Mouse (Mus musculus) subcutaneous adipose tissue, adult 2 months (tissue): ENCODE measurements around the gene Gtf2ird2. TPM values are rescaled to one million over a fixed set of nuclear protein-coding genes. Genes with fewer than 3 reads are reported as not detected.

ENCODE experiments used
- polyA plus RNA-seq: library from polyadenylated mRNA; depleted of rRNA; stranded (reverse); fragments of >200 nt; gene quantifications from 2 replicates; pipeline ENCODE4 v1.2.3, GENCODE M21; 2012; ENCODE audit warnings: low replicate concordance; rRNA removed

The Gtf2ird2 gene
- polyA plus RNA-seq, result 4.8 and 11.5 TPM in 2 replicates

GRCm38 (mm10) chr5:134183880-134184808 is at the start of gene Gtf2ird2:
Gene Gtf2ird2 (plus strand): TSS chr5:134184019.

GRCm38 (mm10) chr5:134176169-134176881 is 7.5 kb upstream of the Gtf2ird2 start, which contains the start of gene Rcc1l:
Gene Rcc1l (minus strand): TSS chr5:134176774.

DNA sequence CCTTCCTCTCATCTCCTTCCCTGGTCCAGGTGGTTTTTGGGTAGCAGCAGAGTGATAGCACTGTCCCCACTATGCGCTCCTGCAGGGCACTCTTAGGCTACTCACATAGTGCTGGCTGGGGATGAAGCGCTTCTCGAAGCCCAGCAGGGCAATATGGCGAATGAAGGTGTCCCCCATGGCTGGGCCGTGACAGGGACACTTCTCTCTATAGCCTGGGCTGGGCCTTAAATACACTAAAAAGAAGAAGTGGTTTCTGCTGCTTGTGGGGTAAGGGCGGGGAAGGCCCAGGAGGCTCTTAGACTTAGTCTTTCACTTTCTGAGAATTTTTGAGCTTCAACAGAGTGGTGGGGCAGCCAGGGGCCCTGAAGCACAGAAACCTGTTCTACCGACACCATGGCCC is 45.6 kb downstream of the Gtf2ird2 start, which contains the start of gene Ncf1:
Gene Ncf1, minus strand, starts transcription at position 235 of the 400 bp plus-strand sequence.

Other genes with a start within 250 kb of the Gtf2ird2 start
- gene Castor2, start 84.3 kb upstream of the Gtf2ird2 start, polyA plus RNA-seq, result 5.9 and 8.8 TPM in 2 replicates
- gene Rcc1l, start 7.2 kb upstream of the Gtf2ird2 start, polyA plus RNA-seq, result 12.0 and 20.4 TPM in 2 replicates
- gene Ncf1, start 45.6 kb downstream of the Gtf2ird2 start, polyA plus RNA-seq, result 12.7 and 25.2 TPM in 2 replicates
- 70.2 and 101 TPM in 2 replicates for gene Gtf2i, start 130.7 kb downstream of the Gtf2ird2 start, polyA plus RNA-seq